Mouse (Mus musculus) layer of hippocampus, postnatal 14 days (tissue): Measurements from ENCODE around the gene Mmp25. TPM values are rescaled to one million over a fixed set of nuclear protein-coding genes. Genes with fewer than 3 reads are reported as not detected.

Experiments used
- DNase-seq, 2 experiments: peaks; one replicate each; pipeline ENCODE4 v3.0.0; 2021 to 2022; ENCODE audit warnings: low spot score in 2 of 2, mixed read lengths in 1 of 2
- long read RNA-seq, 2 experiments: library from polyadenylated mRNA; stranded (forward); transcript quantifications; one replicate each; pipeline ENCODE4 v2.0.0; 2021
- total RNA-seq, 2 experiments: library from RNA; stranded (reverse); gene quantifications; 2 replicates each; pipeline ENCODE4 v1.2.3; 2021

The Mmp25 gene
- under 1 TPM; 0.85 to 0.86 TPM for total RNA-seq
- long read RNA-seq, experiment 1: 0 reads
- long read RNA-seq, experiment 2: 0 reads

DNA sequence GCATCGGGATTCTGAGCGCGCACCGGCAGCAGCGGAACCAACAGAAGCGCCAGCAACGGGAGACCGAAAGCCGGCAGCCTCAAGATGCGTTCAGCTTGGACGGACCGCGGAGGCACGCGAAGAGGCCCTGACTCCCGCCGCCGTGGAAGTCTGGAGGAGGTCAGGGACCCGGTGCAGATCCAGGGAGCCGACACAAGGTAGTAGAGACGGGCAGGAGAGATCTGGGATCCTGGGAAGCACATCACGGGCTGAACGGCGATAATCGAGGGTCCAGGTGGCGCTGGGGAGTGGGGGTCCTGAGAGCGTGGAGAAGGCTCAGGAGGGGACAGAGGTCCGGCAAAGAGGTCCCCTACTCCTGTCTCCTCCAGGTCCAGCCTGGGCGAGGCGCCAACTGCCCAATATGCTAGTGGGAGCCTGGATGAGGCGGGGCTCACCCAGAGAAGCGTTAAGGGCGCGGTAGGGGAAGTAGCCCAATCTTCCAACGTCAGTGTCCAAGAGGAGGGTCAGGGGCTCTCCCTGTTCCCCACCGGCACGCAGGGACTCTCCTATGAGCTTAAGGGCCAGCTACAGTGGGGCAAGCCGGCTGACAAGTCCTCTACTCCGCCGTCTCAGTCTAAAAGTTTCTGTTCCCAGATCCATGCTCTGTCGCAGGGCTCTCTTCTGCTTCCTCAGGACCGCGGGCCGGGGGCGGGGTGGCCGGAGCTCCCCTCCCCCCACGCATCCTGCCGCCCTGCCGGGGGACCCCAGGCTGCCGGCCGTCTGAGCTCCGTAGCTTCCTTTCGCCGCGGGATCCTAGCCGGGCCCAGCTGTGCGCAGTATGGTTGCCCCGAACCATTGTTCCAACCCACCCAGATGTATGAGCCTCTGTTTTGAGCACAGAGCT, at the start of gene Mmp25:
Gene Mmp25, minus strand, starts transcription at position 665 of the 883 bp plus-strand sequence.
- DNase-seq: no peak

DNA sequence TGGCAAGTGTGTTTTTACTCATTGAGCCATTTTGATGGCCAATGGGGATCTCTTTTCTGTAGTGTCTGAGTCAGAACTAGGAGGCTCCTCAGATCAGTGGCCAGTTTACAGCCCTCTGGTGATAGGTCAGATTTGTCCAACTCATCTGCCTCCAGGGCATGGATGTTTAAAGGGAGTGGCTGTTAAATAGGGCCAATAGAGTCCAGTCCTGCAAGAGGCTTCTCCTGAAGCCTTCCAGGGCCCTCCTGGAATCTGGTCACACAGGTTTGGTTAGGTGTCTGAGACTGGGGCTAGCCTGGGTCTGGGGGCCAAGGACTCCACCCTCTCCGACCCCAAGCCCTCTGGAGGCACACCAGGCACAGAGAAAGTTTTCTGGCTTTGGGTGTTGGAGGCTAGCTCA, 49.4 kb upstream of the Mmp25 start:
- DNase-seq: no peak

DNA sequence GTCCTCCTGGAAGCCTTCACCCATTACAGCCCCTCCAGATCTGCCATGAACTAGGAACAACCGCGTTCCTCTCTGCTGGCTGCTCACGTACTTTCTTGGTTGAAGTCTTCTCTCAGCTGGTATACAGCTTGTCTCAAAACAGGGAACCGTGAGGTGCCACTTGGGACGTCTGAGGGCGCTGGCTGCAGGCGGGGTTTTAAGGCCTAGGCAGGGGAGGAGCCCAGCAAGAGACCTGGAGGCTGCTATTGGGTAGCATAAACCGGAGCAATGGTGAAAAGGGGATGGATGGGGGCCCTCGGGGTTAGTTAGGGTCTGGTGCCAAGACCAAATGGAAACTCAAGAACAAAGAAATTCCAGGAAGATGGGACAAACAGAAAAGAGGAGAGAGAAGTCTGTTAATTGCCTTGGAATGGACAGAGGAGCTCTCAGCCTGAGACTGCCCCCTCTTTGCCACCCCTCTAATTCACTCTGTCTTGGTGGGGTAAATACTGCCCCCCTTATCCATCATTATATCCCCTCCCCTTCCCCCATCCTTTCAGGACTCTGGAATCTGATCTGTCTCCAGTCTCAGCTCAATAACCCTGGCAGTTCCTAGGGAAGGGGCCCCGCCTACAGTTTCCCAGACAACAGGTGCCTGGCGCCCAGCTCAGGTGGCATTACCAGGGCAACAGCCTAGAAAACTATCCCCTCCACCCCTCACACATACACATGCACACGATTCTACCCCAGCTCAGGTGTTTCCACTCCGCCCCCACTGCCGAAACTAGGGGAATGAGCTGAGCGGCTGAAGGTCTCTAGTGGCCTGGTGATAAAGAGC, 39.0 kb upstream of the Mmp25 start, which contains the start of gene Cldn9:
Gene Cldn9, minus strand, starts transcription at position 171 of the 817 bp plus-strand sequence.
- DNase-seq: no peak

DNA sequence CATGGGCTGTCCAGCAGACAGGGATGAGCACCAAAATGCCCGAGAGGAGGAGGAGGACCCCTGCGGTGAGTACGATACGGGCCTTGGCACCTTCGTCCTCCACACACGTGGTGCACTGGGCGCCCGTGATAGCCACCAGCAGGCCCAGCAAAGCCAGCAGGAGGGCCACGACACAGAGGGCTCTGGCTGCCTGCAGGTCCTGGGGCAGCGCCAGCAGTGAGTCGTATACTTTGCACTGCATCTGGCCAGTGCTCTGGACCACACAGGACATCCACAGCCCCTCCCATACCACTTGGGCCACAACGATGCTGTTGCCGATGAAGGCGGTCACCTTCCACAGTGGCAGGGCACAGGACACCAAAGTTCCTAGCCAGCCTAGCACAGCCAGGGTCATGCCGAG, 38.1 kb upstream of the Mmp25 start:
- no peak for DNase-seq

- no peak for DNase-seq
Measured at GRCm38 (mm10) chr17:23682530-23682929, 37.5 kb upstream of the Mmp25 start.

DNA sequence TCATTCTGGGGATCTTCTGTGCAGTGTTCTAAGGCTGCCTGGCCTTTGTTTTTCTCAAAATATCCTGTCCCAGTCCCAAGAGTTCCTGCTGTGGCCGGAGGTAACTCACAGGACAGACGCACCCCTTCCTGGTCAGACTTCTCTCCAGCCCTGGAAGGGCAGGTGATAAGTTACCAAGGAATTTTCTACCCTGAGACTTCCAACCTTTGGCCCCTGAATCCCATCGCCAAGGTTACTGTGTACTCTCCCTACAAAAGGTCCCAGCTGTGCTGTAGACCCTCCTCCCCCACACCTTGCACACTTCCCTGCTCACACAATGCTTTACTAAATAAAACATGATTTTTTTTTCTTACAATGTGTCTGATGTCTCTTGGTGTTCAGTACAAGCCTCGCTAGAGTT, 37.0 kb upstream of the Mmp25 start:
- DNase-seq: no peak

DNA sequence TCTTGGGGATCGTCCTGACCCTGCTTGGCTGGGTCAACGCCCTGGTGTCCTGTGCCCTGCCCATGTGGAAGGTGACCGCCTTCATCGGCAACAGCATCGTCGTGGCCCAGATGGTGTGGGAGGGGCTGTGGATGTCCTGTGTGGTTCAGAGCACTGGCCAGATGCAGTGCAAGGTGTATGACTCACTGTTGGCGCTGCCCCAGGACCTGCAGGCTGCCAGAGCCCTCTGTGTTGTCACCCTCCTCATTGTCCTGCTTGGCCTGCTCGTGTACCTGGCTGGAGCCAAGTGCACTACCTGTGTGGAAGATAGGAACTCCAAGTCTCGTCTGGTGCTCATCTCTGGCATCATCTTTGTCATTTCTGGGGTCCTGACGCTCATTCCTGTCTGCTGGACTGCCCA, 36.0 kb upstream of the Mmp25 start:
- no peak for DNase-seq

DNA sequence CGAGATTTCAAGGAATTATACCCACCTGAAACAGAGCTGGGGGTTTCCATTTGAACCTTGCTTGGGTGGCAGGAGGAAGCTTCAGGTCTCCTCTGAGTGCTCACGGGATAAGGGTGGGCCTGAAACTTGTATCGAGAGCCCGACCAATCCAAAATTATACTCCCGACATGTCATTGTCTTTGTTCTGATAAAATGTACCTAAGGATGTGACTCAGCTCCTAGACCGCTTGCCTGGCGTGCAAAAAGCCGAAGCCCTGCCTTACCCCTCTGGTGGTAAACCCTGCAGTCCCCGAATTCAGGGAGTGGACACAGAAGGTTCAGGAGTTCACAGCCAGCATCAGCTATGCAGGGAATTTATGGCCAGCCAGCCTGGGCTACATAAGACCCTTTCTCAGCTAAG, 35.3 kb upstream of the Mmp25 start:
- DNase-seq: no peak

- DNase-seq: no peak
Measured at GRCm38 (mm10) chr17:23679127-23679835, 34.2 kb upstream of the Mmp25 start, which contains the start of gene Cldn6. Gene Cldn6 (plus strand): TSS chr17:23679249.

DNA sequence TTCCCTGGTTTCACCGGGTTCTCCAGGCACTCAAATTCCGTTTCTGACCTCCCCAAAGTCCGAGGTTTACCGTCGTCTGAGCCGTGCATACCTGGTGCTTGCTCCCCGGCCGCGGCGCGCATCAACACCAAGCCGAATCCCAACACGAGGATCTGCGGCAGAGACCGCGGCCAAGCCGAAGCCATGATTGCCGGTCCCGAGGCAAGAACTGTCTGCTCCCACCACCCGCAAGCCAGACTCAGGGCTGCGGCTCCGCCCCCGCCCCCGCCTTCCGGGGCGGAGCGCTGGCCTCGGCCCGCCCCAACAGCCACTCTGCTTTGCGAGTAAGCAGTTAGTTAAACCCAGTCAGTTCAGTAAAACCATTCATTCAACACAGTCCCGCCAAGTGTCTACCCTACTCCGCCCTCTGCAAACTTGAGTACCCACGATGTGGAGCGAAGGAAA, 32.2 kb upstream of the Mmp25 start, which contains the start of gene Tnfrsf12a:
Gene Tnfrsf12a, minus strand, starts transcription at position 233 of the 444 bp plus-strand sequence.
- DNase-seq: peak; percentile 71 to 84

GRCm38 (mm10) chr17:23676473-23677031, 31.5 kb upstream of the Mmp25 start:
- DNase-seq: no peak

DNA sequence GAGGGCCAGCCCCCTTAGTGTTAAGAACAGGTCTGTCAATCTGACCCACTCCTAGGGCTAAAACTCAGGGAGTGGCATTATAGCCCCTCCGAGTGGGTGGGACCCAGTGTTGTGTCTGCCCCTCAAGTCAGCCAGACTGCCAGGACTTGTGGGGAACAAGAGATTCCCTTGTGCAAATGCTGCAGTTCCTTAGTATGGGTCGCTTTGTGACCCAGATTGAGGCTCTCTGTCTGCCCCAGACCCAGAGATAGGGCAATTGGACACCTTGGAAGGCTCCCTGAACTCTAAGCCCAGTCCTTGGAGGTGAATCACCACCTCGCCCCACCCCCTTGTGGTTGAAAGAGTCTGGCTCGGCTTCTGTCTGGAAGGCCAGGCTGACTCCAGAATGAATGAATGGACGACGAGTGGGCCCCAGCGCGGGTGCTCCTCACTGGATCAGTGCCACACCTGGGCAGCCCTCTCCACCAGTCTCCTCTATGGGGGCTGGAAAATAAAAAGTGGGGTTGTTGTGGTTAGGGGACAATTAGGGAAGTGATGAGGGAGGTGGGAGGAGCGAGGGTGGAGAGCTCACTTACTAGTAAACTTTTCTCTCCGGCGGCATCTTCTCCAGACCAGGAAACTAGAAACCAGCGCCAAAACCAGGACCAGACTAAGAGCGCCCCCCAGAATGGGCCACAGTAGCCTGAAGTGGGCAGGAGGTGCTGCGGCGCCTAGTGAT, 30.6 kb upstream of the Mmp25 start:
- no peak for DNase-seq

GRCm38 (mm10) chr17:23675127-23675526, 30.1 kb upstream of the Mmp25 start:
- no peak for DNase-seq

DNA sequence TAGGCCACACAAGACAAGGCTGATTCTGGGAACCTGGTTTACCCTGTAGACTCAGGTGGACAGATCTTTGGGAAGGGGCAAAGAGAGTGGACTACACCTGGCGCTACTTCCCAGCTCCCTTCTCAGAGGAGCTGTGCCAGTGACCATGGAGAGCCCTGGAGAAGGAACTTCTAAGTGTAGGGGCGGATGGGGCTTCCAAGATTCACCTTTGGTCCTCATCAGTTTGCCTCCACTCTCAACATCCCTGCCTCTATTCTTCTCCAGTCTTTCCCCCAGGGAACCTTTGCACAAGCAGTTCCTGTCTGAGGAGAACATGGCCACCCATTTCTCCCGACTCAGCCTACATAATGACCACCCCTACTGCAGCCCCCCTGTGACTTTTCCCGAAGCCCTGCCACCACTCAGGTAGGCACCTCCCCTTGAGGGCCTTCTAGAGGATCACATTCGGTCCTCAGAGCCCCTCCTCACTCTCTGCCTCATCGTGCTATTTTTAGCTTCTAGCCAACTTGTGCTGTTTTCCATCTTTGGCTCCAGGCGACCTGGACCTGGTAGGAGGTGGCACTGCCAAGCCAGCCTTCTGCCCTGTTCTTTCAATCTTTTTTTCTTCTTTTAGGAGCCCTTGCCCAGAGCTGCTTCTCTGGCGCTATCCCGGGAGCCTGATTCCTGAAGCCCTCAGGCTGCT, 29.3 kb upstream of the Mmp25 start:
- DNase-seq: peak in 1 of 2 experiments; percentile 32

DNA sequence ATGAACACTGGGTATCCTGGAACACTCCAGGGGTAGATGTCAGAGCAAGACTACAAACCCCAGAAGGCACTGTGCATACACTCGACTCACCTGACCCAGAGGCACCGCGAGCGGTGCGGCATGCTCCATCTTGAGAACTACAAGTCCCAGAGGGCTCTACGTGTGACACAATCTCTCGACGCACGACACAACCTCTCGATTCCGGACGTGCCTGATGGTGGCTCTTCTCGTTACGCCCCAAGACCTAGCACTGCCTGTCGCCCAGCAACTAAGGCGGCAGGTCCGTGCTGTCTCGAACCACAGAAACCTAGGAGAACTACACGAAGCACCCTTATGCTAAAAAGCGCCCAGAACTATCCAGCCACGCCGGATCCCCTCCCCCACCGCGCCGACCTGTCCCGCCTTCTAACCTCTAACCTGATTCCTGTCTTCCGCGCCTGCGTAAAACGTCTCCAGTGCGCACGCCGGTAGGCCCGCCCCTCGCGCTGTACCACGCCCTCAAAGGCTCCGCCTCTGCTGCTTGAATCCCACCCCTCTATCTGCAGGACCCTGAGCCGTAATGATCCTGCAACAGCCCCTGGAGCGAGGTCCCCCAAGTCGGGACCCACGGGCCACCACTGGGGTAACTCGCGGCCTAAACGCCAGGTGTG, 28.5 kb upstream of the Mmp25 start, which contains the start of the genes Hcfc1r1 and Thoc6:
Gene Hcfc1r1, plus strand, starts transcription at position 173 of the 650 bp plus-strand sequence.
Gene Thoc6, minus strand, starts transcription at position 459 of the 650 bp plus-strand sequence.
- peak; percentile 96 to 97 for DNase-seq

- no peak for DNase-seq
Measured at GRCm38 (mm10) chr17:23672761-23673160, 27.7 kb upstream of the Mmp25 start.

DNA sequence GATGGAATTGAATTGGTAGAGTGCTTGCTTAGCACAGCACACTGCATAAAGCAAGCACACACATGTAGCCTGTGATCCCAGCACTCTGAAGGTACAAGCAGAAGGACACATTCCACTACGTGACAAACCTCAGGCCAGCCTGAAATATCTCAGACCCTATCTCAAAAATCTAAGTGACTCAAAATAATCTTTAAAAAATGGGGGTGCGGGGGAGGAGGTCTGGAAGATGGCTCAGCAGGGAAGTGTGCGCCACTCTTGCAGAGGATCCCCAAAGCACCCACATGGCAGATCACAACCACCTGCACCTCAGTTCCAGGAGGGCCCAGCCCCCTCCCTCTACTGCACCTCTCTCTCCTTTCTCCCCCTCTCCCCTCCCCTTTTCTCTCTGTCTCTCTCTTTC, 26.4 kb upstream of the Mmp25 start:
- DNase-seq: no peak

DNA sequence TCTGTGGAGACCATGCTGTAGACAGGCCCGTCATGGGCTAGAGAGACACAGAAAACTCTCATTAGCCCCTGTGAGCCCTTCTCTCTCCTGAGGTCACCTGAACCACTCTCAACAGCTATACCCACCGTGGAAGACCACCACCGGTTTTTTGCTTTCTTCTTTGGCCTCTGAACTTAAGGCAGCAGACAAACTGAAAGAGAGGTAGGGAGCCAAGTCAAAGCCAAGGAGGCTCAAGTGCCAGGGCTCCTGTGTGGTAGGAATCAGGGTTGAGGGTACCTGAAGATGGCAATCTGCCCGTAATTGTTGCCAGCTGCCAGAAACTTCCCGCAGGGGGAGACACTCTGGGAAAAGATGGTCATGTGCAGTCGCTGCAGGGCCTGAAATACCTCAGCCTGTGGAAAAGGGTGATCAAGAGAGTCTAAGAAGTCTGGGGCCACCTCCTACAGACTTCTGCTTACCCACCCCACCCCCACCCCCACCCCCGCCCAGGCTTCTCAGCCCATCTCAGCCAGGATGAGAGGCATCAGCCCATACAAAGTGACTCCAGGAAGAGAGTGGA, 25.5 kb upstream of the Mmp25 start:
- no peak for DNase-seq
